ENCODE assay signal across 8 mouse cellular contexts in the genomic region with DNA sequence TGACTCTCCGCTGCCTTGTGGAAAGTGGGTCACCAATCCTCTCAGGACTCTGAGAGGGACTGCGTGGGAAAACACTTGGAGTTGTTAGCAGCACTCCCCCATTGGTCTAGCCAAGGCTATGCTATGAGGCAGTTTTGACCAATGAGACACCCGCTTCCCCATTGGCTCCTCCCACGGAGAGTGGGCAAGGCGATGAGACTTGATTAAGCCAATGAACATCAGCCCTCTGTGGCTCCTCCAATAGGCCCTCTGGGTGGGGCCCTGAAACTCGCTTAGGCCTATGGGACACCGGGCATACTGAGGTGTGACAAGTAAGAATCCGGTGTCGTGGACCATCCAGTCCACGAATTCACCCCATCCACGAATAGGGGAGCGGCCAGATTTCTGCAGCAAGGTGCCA. TPM values are rescaled to one million over a fixed set of nuclear protein-coding genes. Genes with fewer than 3 reads are reported as not detected.
DNase-seq lines count a peak whose midpoint lies in the region; ATAC-seq and TF ChIP-seq lines count a peak whose summit lies in the region.

No protein-coding gene starts in this region.

- WGBS in heart, embryonic 11.5 days (ENCODE audit: insufficient replicate concordance) = 7% methylated on average over 12 of the region's 12 CpGs
- WGBS in lung, postnatal 0 days = 13% methylated on average over 12 of the region's 12 CpGs

- no peak overlapping the region for H3K27ac ChIP-seq in heart, embryonic 11.5 days (ENCODE audit: low read depth, low read length)
- H3K27ac ChIP-seq in lung, postnatal 0 days (ENCODE audit: low read length) = no peak overlapping the region

- H3K36me3 ChIP-seq in heart, embryonic 11.5 days (ENCODE audit: control insufficient read depth, insufficient read depth, low read length) = no peaks in the 10 kb centered on the region
- no peaks in the 10 kb centered on the region for H3K36me3 ChIP-seq in lung, postnatal 0 days (ENCODE audit: insufficient read depth, low read length)

- peak overlapping the region; percentile 43 for H3K4me2 ChIP-seq in heart, embryonic 11.5 days
- H3K4me2 ChIP-seq in lung, postnatal 0 days (replicated peaks; ENCODE audit: low read depth, low read length) = peak overlapping the region; percentile 39

- no peak for DNase-seq in heart, postnatal 25 days (ENCODE audit: low spot score)
- peak; percentile 55 for DNase-seq in cerebellum, adult 8-10 months
- peak; percentile 14 to 66 for DNase-seq in kidney, postnatal 25 days
- DNase-seq in lung, postnatal 0 days (ENCODE audit: low spot score) = peak; percentile 56
- peak; percentile 48 to 76 for DNase-seq in right cerebral cortex, postnatal 36 days (ENCODE audit: low spot score in 2 of 2)
- no peak for DNase-seq in ovary, adult 18-20 months (ENCODE audit: low spot score)

- no peak overlapping the region for H3K9ac ChIP-seq in heart, embryonic 11.5 days (ENCODE audit: low read depth, low read length)
- H3K9ac ChIP-seq in lung, postnatal 0 days (replicated peaks; ENCODE audit: low read depth) = no peak overlapping the region

- ATAC-seq in heart, embryonic 11.5 days (replicated peaks; ENCODE audit: insufficient number of reproducible peaks, low FRiP score, low TSS enrichment) = no peak
- ATAC-seq in frontal cortex, adult (ENCODE audit: low TSS enrichment) = peak; percentile 99
- peak; percentile 90 for ATAC-seq in lung, postnatal 0 days

- no peaks in the 10 kb centered on the region for H3K9me3 ChIP-seq in heart, embryonic 11.5 days (replicated peaks; ENCODE audit: control insufficient read depth, low read length)
- no peaks in the 10 kb centered on the region for H3K9me3 ChIP-seq in lung, postnatal 0 days (ENCODE audit: low read length)

- no peak for TF ChIP-seq CTCF in lung, postnatal 0 days (IDR thresholded peaks at IDR 0.05)

- H3K27me3 ChIP-seq in heart, embryonic 11.5 days (ENCODE audit: control insufficient read depth, insufficient read depth, low read length) = peaks cover 45% of the 10 kb centered on the region
- H3K27me3 ChIP-seq in lung, postnatal 0 days (replicated peaks; ENCODE audit: insufficient read depth, low read length) = peaks cover 6% of the 10 kb centered on the region

- no peak for TF ChIP-seq EP300 in lung, postnatal 0 days (IDR thresholded peaks at IDR 0.05)

- intact Hi-C loops in heart, postnatal 25 days (cut with DNase I) = no loop called here

- no peaks in the 10 kb centered on the region for H3K4me1 ChIP-seq in heart, embryonic 11.5 days (ENCODE audit: control insufficient read depth, insufficient read depth, low read length)
- H3K4me1 ChIP-seq in lung, postnatal 0 days (ENCODE audit: insufficient read depth, low read depth, low read length) = no peaks in the 10 kb centered on the region

- H3K4me3 ChIP-seq in heart, embryonic 11.5 days (ENCODE audit: low read depth, low read length) = peak overlapping the region; percentile 21; the same call in 1 of the 2 replicates
- H3K4me3 ChIP-seq in lung, postnatal 0 days (ENCODE audit: low read depth, low read length) = no peak overlapping the region

RNA-seq across cellular contexts. Expression of a gene that starts 36.3 kb away (rescaled TPM):
- 0.04 TPM in 1 of 2 replicates, not detected in the other for polyA plus RNA-seq in heart, embryonic 11.5 days (2014; fragmentation: Nextera tagmentation; extraction: Ambion mirVana)
- 1 to 10 TPM in 1 of 2 experiments, under 1 TPM in 1; 0.99 to 1.9 TPM for total RNA-seq in heart, postnatal 25 days (2021)
- polyA plus RNA-seq in lung, postnatal 0 days (2015; fragmentation: Nextera tagmentation; extraction: Ambion mirVana) = 1.2 and 1.3 TPM in 2 replicates

Comparison
In these comparisons a context has a peak if more than half of its experiments do, and no peak if none do; other contexts are left out.
1. DNase-seq: peak in cerebellum, adult 8-10 months (single experiment), kidney, postnatal 25 days (2 of 2), lung, postnatal 0 days (single experiment) and right cerebral cortex, postnatal 36 days (2 of 2); none in heart, postnatal 25 days (single experiment) and ovary, adult 18-20 months (single experiment).